Mouse (Mus musculus) stomach, embryonic 14.5 days (tissue): ENCODE data around the gene Tex38. TPM values are rescaled to one million over a fixed set of nuclear protein-coding genes. Genes with fewer than 3 reads are reported as not detected.

Source experiments
- ATAC-seq: fragments of 200-750 bp; cut with Nextera tagmentation; 2 replicates; pipeline ENCODE4 v1.8.0; 2017; ENCODE audit warnings: low read depth, moderate TSS enrichment; ENCODE audit not compliant: insufficient number of reproducible peaks, insufficient read depth, low FRiP score
- H3K27ac ChIP-seq: fragments of 300-500 bp; sonication (generic); 2 replicates; pipeline ENCODE4 v1.5.1; 2014; ENCODE audit warnings: mild to moderate bottlenecking, low read length, moderate library complexity, mixed read lengths
- H3K27me3 ChIP-seq: fragments of 300-500 bp; sonication (generic); 2 replicates; pipeline ENCODE4 v1.6.1; 2014; ENCODE audit warnings: low read length, control low read depth, mixed read lengths; ENCODE audit not compliant: control insufficient read depth, insufficient read depth
- H3K36me3 ChIP-seq: fragments of 300-500 bp; sonication (generic); 2 replicates; pipeline ENCODE4 v1.6.1; 2014; ENCODE audit warnings: mild to moderate bottlenecking, control low read depth, low read length, moderate library complexity, mixed read lengths; ENCODE audit not compliant: control insufficient read depth, insufficient read depth
- H3K4me1 ChIP-seq: fragments of 300-500 bp; sonication (generic); 2 replicates; pipeline ENCODE4 v1.6.1; 2014; ENCODE audit warnings: low read length, control low read depth, mixed read lengths; ENCODE audit not compliant: control insufficient read depth, insufficient read depth
- H3K4me2 ChIP-seq: fragments of 300-500 bp; sonication (generic); replicated peaks from 2 replicates; pipeline ENCODE4 v1.6.1; 2014; ENCODE audit warnings: low read depth, low read length, control low read depth
- H3K4me3 ChIP-seq: fragments of 300-500 bp; sonication (generic); 2 replicates; pipeline ENCODE4 v1.5.1; 2014; ENCODE audit warnings: low read depth, low read length, control low read depth
- H3K9ac ChIP-seq: fragments of 300-500 bp; sonication (generic); replicated peaks from 2 replicates; pipeline ENCODE4 v1.6.1; 2014; ENCODE audit warnings: low read depth, mild to moderate bottlenecking, control low read depth, low read length, moderate library complexity, mixed read lengths
- H3K9me3 ChIP-seq: fragments of 300-500 bp; sonication (generic); 2 replicates; pipeline ENCODE4 v1.6.1; 2016; ENCODE audit warnings: low read depth, low read length, control low read depth; ENCODE audit not compliant: control insufficient read depth
- WGBS: fragments of 180-500 bp; shearing (Covaris S2); extraction: QIAGEN DNeasy Blood & Tissue Kit; methylation state at CpG from one replicate; pipeline ENCODE4 v1.1.7; 2014; 5-methylcytosine and 5-hydroxymethylcytosine counted together
- polyA plus RNA-seq: library from polyadenylated mRNA; unstranded; fragments of >200 nt; fragmentation: Nextera tagmentation; extraction: Ambion mirVana; gene quantifications from 2 replicates; pipeline ENCODE4 v1.2.1, GENCODE M21; 2014

Tex38 gene
- 0.65 and 1.1 TPM in 2 replicates for polyA plus RNA-seq

DNA sequence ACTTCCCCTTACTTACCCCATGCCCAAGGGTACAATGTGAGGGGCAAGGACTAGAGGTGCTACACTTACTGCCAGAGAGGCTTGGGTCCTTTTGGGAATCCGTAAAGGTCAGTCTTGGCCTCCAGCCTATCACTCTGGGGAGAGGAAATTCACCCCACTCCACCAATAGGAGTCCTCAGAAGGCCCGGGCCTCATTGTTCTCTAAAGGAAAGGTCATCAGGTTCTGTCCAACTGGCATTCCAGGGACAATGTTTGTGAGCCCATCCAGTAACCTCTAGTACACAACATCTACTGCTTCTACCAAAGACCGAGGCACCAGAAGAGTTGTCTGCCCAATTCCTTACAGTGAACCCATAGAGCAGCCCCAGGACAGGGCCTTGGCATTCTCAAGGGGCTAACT is at the start of gene Tex38:
Gene Tex38 (minus strand): TSS at position 101 of the 400 bp plus-strand sequence.
- H3K9me3 ChIP-seq, result no peaks in the 10 kb centered on the region
- no peak within 1 kb of the TSS for H3K9ac ChIP-seq
- ATAC-seq, result no peak
- WGBS, result 87% methylated on average over 3 of the region's 3 CpGs
- H3K36me3 ChIP-seq, result peaks cover 4% of the 10 kb centered on the region; the same call in 1 of the 2 replicates
- H3K4me2 ChIP-seq, result no peak within 1 kb of the TSS
- 0 out of 2 replicates have a peak, but pooled peaks cover 3% of the 10 kb centered on the region for H3K4me1 ChIP-seq
- no peak within 1 kb of the TSS for H3K4me3 ChIP-seq
- no peak within 1 kb of the TSS for H3K27ac ChIP-seq
- no peaks in the 10 kb centered on the region for H3K27me3 ChIP-seq

DNA sequence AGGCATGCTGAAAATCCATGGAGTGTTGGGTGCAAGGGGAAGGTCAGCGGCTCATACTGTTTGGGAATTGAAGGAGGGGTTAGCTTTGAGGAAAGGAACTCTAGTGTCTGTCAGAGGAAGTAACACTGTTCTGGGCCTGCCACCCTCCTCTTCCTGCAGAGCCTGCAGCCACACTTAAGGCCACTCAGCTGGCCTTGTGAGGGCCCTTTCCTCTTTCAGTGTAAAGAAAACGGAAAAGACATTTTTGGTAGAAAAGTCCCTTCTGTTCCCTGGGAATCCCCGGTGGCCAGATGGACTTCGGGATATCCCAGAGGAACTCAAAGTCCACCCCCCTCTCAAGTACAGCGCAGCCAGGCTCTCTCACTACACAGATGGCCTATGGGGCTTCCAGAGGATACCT is 49.7 kb upstream of the Tex38 start:
- no peaks in the 10 kb centered on the region for H3K27me3 ChIP-seq
- no peak for ATAC-seq
- H3K9me3 ChIP-seq, result no peaks in the 10 kb centered on the region
- WGBS, result 70% methylated on average over 5 of the region's 5 CpGs
- no peak overlapping the region for H3K27ac ChIP-seq
- H3K4me2 ChIP-seq, result no peak overlapping the region
- H3K36me3 ChIP-seq, result no peaks in the 10 kb centered on the region; the same call in 1 of the 2 replicates
- H3K4me1 ChIP-seq, result peaks cover 4% of the 10 kb centered on the region
- H3K4me3 ChIP-seq, result no peak overlapping the region
- H3K9ac ChIP-seq, result no peak overlapping the region

DNA sequence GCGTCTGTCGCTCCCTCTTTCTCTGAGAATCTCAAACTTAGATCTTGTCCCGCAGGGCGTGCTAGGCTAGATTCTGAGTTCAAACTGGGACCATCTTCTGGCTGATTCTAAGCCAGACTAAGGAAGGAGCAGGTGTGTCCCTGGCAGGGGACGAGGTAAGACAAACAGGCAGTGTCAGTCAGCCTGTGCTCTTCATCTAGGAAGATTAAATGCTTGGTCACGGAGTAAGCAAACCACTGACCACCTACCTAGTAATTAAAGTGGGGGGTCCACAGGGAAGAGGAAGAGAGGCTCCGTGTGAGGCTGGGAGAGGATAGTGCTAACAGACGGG is 47.7 kb upstream of the Tex38 start:
- Histone ChIP-seq H3K36me3 (no peaks in the 10 kb centered on the region), H3K27ac (no peak overlapping the region), H3K9ac (peak overlapping the region; percentile 25; the same call in 1 of the 2 replicates), H3K9me3 (no peaks in the 10 kb centered on the region), H3K4me1 (peaks cover 4% of the 10 kb centered on the region), H3K4me2 (peak overlapping the region; percentile 82), H3K27me3 (no peaks in the 10 kb centered on the region), H3K4me3 (peak overlapping the region; percentile 60)
- ATAC-seq, result no peak
- 2% methylated on average over 8 of the region's 8 CpGs for WGBS

DNA sequence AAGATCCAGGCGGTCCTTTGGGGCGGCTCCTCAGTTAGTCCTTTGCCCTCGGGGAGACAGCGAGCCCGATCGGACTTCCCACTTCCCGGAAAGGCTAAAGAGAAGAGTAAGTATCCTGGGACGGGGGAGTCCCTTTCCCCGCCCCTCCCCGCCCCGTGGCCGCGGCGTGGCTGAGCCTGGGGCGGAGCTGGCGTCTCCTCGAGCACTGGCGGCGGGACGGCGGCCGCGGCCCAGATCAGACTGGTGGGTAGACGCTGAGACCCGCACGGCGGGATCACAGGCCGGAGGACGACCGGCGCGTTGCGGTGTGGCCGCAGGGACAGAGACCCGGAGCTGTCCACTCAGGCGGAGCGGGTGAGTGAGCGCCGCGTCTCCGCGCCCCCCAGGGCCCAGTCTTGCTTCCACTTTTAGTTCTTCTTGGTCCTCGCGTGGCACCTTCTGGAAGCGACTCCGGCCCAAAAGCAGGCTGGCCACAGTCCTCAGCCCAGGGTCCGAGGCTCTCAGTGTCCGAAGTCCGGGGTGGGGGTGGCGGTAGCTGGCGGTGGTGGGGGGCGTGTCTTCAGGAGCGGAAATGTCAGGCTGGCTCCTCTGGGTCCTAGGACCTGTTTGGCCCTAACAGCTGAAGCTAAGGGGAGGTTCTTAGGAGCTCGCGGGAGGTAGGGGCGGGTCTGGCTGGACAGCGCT is 47.2 kb upstream of the Tex38 start, which contains the start of gene Mob3c:
Gene Mob3c (plus strand): TSS at position 205 of the 684 bp plus-strand sequence.
- H3K27ac ChIP-seq, result peak within 1 kb of the TSS; percentile 62; the same call in 1 of the 2 replicates
- H3K4me2 ChIP-seq, result peak within 1 kb of the TSS; percentile 82
- H3K4me3 ChIP-seq, result peak within 1 kb of the TSS; percentile 60
- H3K9ac ChIP-seq, result peak within 1 kb of the TSS; percentile 34
- ATAC-seq, result peak; percentile 93
- peaks cover 4% of the 10 kb centered on the region for H3K4me1 ChIP-seq
- no peaks in the 10 kb centered on the region for H3K36me3 ChIP-seq
- under 1% methylated on average over 55 of the region's 57 CpGs for WGBS
- no peaks in the 10 kb centered on the region for H3K27me3 ChIP-seq
- H3K9me3 ChIP-seq, result no peaks in the 10 kb centered on the region

DNA sequence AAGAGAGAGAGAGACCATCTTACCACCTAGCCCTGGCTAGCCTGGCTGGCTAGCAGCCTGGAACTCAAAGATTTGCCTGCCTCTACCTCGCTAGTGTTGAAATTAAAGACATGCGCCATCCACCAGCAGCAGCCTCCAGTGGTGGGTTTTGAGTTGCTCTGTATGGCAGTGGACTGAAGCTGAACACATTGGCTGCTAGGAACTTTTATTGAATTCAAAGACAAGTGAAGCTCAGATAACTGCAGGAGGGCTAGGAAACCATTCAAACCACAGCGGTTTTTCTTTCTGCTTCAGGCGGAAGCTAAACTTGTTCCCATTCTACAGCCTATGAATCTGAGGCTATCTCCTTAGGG is 46.7 kb upstream of the Tex38 start:
- Histone ChIP-seq H3K27me3 (no peaks in the 10 kb centered on the region), H3K9ac (peak overlapping the region; percentile 34), H3K4me3 (peak overlapping the region; percentile 60), H3K4me2 (peak overlapping the region; percentile 82), H3K9me3 (no peaks in the 10 kb centered on the region), H3K27ac (no peak overlapping the region), H3K4me1 (peaks cover 4% of the 10 kb centered on the region), H3K36me3 (no peaks in the 10 kb centered on the region)
- ATAC-seq, result no peak
- 5% methylated on average over 4 of the region's 4 CpGs for WGBS

DNA sequence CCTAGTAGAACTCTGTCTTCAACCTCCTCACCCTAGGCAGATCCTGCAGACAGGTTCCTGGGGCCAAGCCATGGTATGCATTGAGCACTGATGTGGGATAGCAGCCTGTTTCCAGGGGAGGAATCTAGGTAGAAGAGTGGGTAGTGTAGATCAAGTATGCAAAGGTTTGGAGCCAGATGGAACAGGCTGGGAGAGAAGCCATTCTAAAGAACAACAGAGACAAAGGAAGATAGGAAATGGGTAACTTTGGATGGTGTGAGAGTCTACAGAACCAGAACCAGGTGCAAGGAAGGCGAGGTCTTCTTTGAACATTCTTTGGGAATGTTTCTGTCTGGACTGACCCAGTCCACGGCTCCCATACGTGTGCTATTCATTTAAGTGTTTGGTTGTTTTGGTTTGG is 46.2 kb upstream of the Tex38 start:
- Histone ChIP-seq H3K27ac (no peak overlapping the region), H3K4me3 (no peak overlapping the region), H3K9ac (no peak overlapping the region), H3K9me3 (no peaks in the 10 kb centered on the region), H3K4me1 (peaks cover 4% of the 10 kb centered on the region), H3K4me2 (peak overlapping the region; percentile 82; the same call in 1 of the 2 replicates), H3K27me3 (no peaks in the 10 kb centered on the region), H3K36me3 (no peaks in the 10 kb centered on the region)
- WGBS, result 65% methylated on average over 3 of the region's 3 CpGs
- ATAC-seq, result no peak

DNA sequence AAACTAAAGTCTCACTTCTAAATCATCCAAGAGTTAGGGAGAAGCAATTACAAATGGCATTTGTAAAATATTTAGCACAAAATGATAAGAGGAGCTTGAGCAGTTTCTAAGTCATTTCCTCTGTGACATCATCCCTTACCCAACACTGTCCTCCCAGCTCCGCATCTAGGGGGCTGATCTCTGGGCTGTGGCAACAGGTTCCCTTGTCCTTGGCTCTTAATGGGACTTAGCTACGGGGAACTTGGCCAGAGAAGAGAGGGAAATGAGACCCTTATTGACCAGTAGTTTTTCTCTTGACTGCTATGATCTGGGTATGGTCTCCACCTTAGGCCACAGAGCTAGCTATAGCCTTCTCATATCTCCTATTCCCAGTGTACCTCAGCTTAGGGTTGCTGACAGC is 44.5 kb upstream of the Tex38 start:
- H3K27ac ChIP-seq, result no peak overlapping the region
- peaks cover 4% of the 10 kb centered on the region for H3K4me1 ChIP-seq
- H3K9me3 ChIP-seq, result no peaks in the 10 kb centered on the region
- H3K27me3 ChIP-seq, result no peaks in the 10 kb centered on the region
- no peak overlapping the region for H3K9ac ChIP-seq
- no peak overlapping the region for H3K4me3 ChIP-seq
- H3K36me3 ChIP-seq, result no peaks in the 10 kb centered on the region
- no peak for ATAC-seq
- WGBS, result 71% methylated on average over 2 of the region's 2 CpGs
- no peak overlapping the region for H3K4me2 ChIP-seq

DNA sequence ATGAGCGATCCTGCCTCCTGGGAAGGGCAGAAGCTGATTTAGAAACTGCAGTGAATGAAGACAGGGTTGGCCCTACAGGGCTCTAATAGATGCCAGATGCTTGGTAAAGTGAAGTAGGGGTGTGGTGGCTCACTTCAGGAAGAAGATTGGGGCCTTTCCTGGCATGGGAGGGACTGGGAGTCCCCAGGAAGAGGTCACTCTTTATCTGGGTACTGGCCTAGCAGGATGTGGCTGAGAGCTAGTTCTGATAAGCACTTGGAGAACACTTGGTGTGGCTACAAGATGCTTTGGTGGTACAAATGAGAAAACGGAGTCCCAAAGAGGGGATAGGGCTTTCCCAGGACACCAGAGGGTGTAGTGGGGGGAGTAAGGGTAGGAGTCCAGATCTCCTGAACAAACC is 43.4 kb upstream of the Tex38 start:
- Histone ChIP-seq H3K36me3 (no peaks in the 10 kb centered on the region), H3K9me3 (no peaks in the 10 kb centered on the region), H3K4me2 (no peak overlapping the region), H3K4me3 (no peak overlapping the region), H3K4me1 (peaks cover 4% of the 10 kb centered on the region), H3K27ac (no peak overlapping the region), H3K27me3 (no peaks in the 10 kb centered on the region), H3K9ac (no peak overlapping the region)
- 83% methylated on average over 2 of the region's 2 CpGs for WGBS
- no peak for ATAC-seq

DNA sequence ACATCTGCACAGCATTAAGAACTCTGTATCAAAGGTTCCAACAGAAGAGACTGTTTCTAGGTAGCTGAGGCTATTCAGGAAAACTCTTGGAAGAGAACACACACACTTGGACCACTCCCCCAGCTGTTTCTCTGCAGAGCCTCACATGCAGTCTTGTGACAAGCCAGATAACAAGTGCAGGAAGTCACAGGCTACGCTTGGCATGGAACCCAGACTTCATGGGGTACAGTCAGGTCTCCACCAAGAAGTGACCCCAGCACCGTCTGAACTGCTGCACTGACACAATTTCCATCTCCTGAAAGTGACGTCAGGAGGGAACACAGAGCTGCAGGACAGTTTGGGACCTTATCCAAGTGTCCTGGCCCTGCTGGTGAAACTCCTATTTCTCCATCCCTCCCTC is 41.1 kb upstream of the Tex38 start:
- Histone ChIP-seq H3K27ac (no peak overlapping the region), H3K4me3 (no peak overlapping the region), H3K9ac (no peak overlapping the region), H3K9me3 (no peaks in the 10 kb centered on the region), H3K4me2 (no peak overlapping the region), H3K36me3 (no peaks in the 10 kb centered on the region), H3K4me1 (no peaks in the 10 kb centered on the region), H3K27me3 (no peaks in the 10 kb centered on the region)
- ATAC-seq, result no peak
- WGBS, result 67% methylated on average over 3 of the region's 3 CpGs
